Mouse (Mus musculus) MEL (cell line): ENCODE data around the gene Ovol3.

Experiments used
- CTCF ChIP-seq, 3 experiments: IDR thresholded peaks in 2 of 3; conservative IDR thresholded peaks in 1 of 3; 2 replicates each; pipeline ENCODE4 v1.5.1; 2011 to 2012; ENCODE audit warnings: low read length in 3 of 3, low read depth in 2 of 3, mild to moderate bottlenecking in 2 of 3, improper control_type of control experiment in 1 of 3, inconsistent platforms in 1 of 3, mixed read lengths in 1 of 3, moderate library complexity in 1 of 3; ENCODE audit not compliant: control insufficient read depth in 1 of 3, insufficient read depth in 1 of 3, poor library complexity in 1 of 3, severe bottlenecking in 1 of 3
- EP300 ChIP-seq, 2 experiments: IDR thresholded peaks; 2 replicates each; pipeline ENCODE4 v1.6.1; 2011; ENCODE audit warnings: improper control_type of control experiment in 2 of 2, low read length in 2 of 2, low read depth in 1 of 2, mild to moderate bottlenecking in 1 of 2
- GATA1 ChIP-seq: IDR thresholded peaks from 2 replicates; pipeline ENCODE4 v1.6.1; 2011; ENCODE audit warnings: low read depth, low read length, improper control_type of control experiment
- POLR2A ChIP-seq, 2 experiments: IDR thresholded peaks; 2 replicates each; pipeline ENCODE4 v1.6.1; 2011 to 2012; ENCODE audit warnings: low read length in 2 of 2, mild to moderate bottlenecking in 2 of 2, control low read depth in 1 of 2, improper control_type of control experiment in 1 of 2, low read depth in 1 of 2, moderate library complexity in 1 of 2; ENCODE audit not compliant: control insufficient read depth in 1 of 2, insufficient read depth in 1 of 2, poor library complexity in 1 of 2
- RCOR1 ChIP-seq: IDR thresholded peaks from 2 replicates; pipeline ENCODE4 v1.6.1; 2012; ENCODE audit warnings: low read depth, mild to moderate bottlenecking, inconsistent platforms, low read length, improper control_type of control experiment
- TAL1 ChIP-seq: IDR thresholded peaks from 2 replicates; pipeline ENCODE4 v1.6.1; 2012; ENCODE audit warnings: mild to moderate bottlenecking, inconsistent platforms, low read length, moderate library complexity, mixed read lengths
- UBTF ChIP-seq: IDR thresholded peaks from 2 replicates; pipeline ENCODE4 v1.6.1; 2012; ENCODE audit warnings: low read depth, mild to moderate bottlenecking, inconsistent platforms, low read length, improper control_type of control experiment, moderate library complexity, borderline replicate concordance; ENCODE audit not compliant: insufficient read depth

DNA sequence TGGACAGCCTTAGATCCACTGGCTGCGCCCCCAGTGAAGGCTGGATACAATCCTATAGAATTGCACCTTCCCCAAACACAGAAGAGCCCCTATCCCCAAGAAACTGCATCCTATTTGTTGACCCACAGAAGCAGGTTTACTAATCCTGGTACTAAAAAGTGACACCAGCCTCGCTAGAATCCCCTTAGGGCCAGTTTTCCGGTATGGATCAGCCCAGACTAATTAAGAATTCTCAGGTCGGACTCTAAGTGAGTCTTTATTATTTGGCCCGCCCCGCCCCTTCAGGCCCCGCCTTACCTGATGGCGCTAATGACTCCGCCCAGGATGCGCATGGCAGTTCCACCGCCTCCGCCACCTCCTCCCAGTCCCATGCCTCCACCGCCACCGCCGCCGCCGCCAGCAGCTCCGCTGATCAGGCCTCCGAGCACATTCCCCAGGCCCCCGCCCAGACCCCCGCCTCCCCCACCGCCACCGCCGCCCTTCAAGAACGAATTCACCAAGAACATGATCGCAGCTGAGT, 41.9 kb downstream of the Ovol3 start:
- TF ChIP-seq RCOR1: no peak
- no peak; a peak in 1 of 4 replicates for TF ChIP-seq POLR2A (IDR thresholded peaks at IDR 0.05; ENCODE audit: control insufficient read depth in 1 of 2, insufficient read depth in 1 of 2, low read depth in 1 of 2, low read length in 2 of 2, poor library complexity in 1 of 2)
- TF ChIP-seq EP300 (IDR thresholded peaks at IDR 0.05; ENCODE audit: low read depth in 1 of 2, low read length in 2 of 2): no peak
- no peak for TF ChIP-seq TAL1
- TF ChIP-seq GATA1: no peak
- TF ChIP-seq UBTF: no peak
- TF ChIP-seq CTCF (IDR thresholded peaks at IDR 0.05 in 2 of 3, conservative IDR thresholded peaks at IDR 0.05 in 1 of 3; ENCODE audit: control insufficient read depth in 1 of 3, insufficient read depth in 1 of 3, low read depth in 2 of 3, low read length in 3 of 3, poor library complexity in 1 of 3, severe bottlenecking in 1 of 3): no peak
